Mouse (Mus musculus): ENCODE measurements at regions not wholly inside any gene's neighbourhood (a gene's known extent, or its start where the extent isn't known, plus 50 kb on each side); places are given as distances from the start of the nearest gene placed in this dataset.

GRCm38 (mm10) chr15:72359636-72360035 lies 1474.7 kb upstream of the Gm6569 start:
- WGBS, result 84% methylated on average over 6 of the region's 6 CpGs
- Histone ChIP-seq H3K4me2 (ENCODE audit: low read length) (no peak overlapping the region), H3K4me3 (replicated peaks; ENCODE audit: low read depth, low read length) (no peak overlapping the region), H3K9me3 (replicated peaks; ENCODE audit: low read length) (no peaks in the 10 kb centered on the region), H3K27me3 (ENCODE audit: insufficient read depth, low read length) (no peaks in the 10 kb centered on the region), H3K4me1 (replicated peaks; ENCODE audit: insufficient read depth, low read length) (no peaks in the 10 kb centered on the region), H3K9ac (ENCODE audit: low read depth, low read length) (no peak overlapping the region), H3K36me3 (ENCODE audit: insufficient read depth, low read length) (no peaks in the 10 kb centered on the region), H3K27ac (no peak overlapping the region)
- no peak for TF ChIP-seq CTCF (IDR thresholded peaks at IDR 0.05; ENCODE audit: low read depth)
- ATAC-seq (replicated peaks; ENCODE audit: low FRiP score, low read depth), result no peak
- DNase-seq (ENCODE audit: low spot score), result no peak

GRCm38 (mm10) chr15:72360049-72360448 lies 1474.3 kb upstream of the Gm6569 start:
- DNase-seq (ENCODE audit: low spot score) (no peak), ATAC-seq (replicated peaks; ENCODE audit: low FRiP score, low read depth) (no peak)
- Histone ChIP-seq H3K36me3 (ENCODE audit: insufficient read depth, low read length) (no peaks in the 10 kb centered on the region), H3K27me3 (ENCODE audit: insufficient read depth, low read length) (no peaks in the 10 kb centered on the region), H3K4me2 (ENCODE audit: low read length) (no peak overlapping the region), H3K9ac (ENCODE audit: low read depth, low read length) (no peak overlapping the region), H3K4me1 (replicated peaks; ENCODE audit: insufficient read depth, low read length) (no peaks in the 10 kb centered on the region), H3K27ac (no peak overlapping the region), H3K4me3 (replicated peaks; ENCODE audit: low read depth, low read length) (no peak overlapping the region), H3K9me3 (replicated peaks; ENCODE audit: low read length) (no peaks in the 10 kb centered on the region)
- no peak for TF ChIP-seq CTCF (IDR thresholded peaks at IDR 0.05; ENCODE audit: low read depth)
- WGBS, result 93% methylated on average over 3 of the region's 3 CpGs

GRCm38 (mm10) chr15:72360463-72361030 lies 1473.8 kb upstream of the Gm6569 start:
- Histone ChIP-seq H3K27me3 (ENCODE audit: insufficient read depth, low read length) (no peaks in the 10 kb centered on the region), H3K4me1 (replicated peaks; ENCODE audit: insufficient read depth, low read length) (no peaks in the 10 kb centered on the region), H3K9ac (ENCODE audit: low read depth, low read length) (no peak overlapping the region), H3K27ac (no peak overlapping the region), H3K4me2 (ENCODE audit: low read length) (no peak overlapping the region), H3K9me3 (replicated peaks; ENCODE audit: low read length) (no peaks in the 10 kb centered on the region), H3K4me3 (replicated peaks; ENCODE audit: low read depth, low read length) (no peak overlapping the region), H3K36me3 (ENCODE audit: insufficient read depth, low read length) (no peaks in the 10 kb centered on the region)
- ATAC-seq (replicated peaks; ENCODE audit: low FRiP score, low read depth), result no peak
- 93% methylated on average over 4 of the region's 4 CpGs for WGBS
- TF ChIP-seq CTCF (IDR thresholded peaks at IDR 0.05; ENCODE audit: low read depth), result no peak
- DNase-seq (ENCODE audit: low spot score), result no peak

- DNase-seq (ENCODE audit: low spot score) (no peak), ATAC-seq (replicated peaks; ENCODE audit: low FRiP score, low read depth) (no peak)
- Histone ChIP-seq H3K36me3 (ENCODE audit: insufficient read depth, low read length) (no peaks in the 10 kb centered on the region), H3K9me3 (replicated peaks; ENCODE audit: low read length) (no peaks in the 10 kb centered on the region), H3K4me3 (replicated peaks; ENCODE audit: low read depth, low read length) (no peak overlapping the region), H3K27me3 (ENCODE audit: insufficient read depth, low read length) (no peaks in the 10 kb centered on the region), H3K9ac (ENCODE audit: low read depth, low read length) (no peak overlapping the region), H3K4me1 (replicated peaks; ENCODE audit: insufficient read depth, low read length) (no peaks in the 10 kb centered on the region), H3K27ac (no peak overlapping the region), H3K4me2 (ENCODE audit: low read length) (no peak overlapping the region)
- WGBS, result 87% methylated on average over 4 of the region's 4 CpGs
- no peak for TF ChIP-seq CTCF (IDR thresholded peaks at IDR 0.05; ENCODE audit: low read depth)
Measured at GRCm38 (mm10) chr15:72373041-72373440, 1461.3 kb upstream of the Gm6569 start.

GRCm38 (mm10) chr15:72377201-72377600 lies 1457.2 kb upstream of the Gm6569 start:
- Histone ChIP-seq H3K4me2 (ENCODE audit: low read length) (no peak overlapping the region), H3K9ac (ENCODE audit: low read depth, low read length) (no peak overlapping the region), H3K27me3 (ENCODE audit: insufficient read depth, low read length) (no peaks in the 10 kb centered on the region), H3K36me3 (ENCODE audit: insufficient read depth, low read length) (no peaks in the 10 kb centered on the region), H3K9me3 (replicated peaks; ENCODE audit: low read length) (no peaks in the 10 kb centered on the region), H3K27ac (no peak overlapping the region), H3K4me3 (replicated peaks; ENCODE audit: low read depth, low read length) (no peak overlapping the region), H3K4me1 (replicated peaks; ENCODE audit: insufficient read depth, low read length) (no peaks in the 10 kb centered on the region)
- ATAC-seq (replicated peaks; ENCODE audit: low FRiP score, low read depth) (no peak), DNase-seq (ENCODE audit: low spot score) (no peak)
- TF ChIP-seq CTCF (IDR thresholded peaks at IDR 0.05; ENCODE audit: low read depth), result no peak

- no peaks in the 10 kb centered on the region for H3K9me3 ChIP-seq (replicated peaks; ENCODE audit: low read length)
- H3K27me3 ChIP-seq (ENCODE audit: insufficient read depth, low read length), result no peaks in the 10 kb centered on the region
- no peak for TF ChIP-seq CTCF (IDR thresholded peaks at IDR 0.05; ENCODE audit: low read depth)
- ATAC-seq (replicated peaks; ENCODE audit: low FRiP score, low read depth), result no peak
- no peak overlapping the region for H3K27ac ChIP-seq
- H3K4me1 ChIP-seq (replicated peaks; ENCODE audit: insufficient read depth, low read length), result no peaks in the 10 kb centered on the region
- H3K4me3 ChIP-seq (replicated peaks; ENCODE audit: low read depth, low read length), result no peak overlapping the region
- H3K9ac ChIP-seq (ENCODE audit: low read depth, low read length), result no peak overlapping the region
- WGBS, result 48% methylated on average over 4 of the region's 4 CpGs
- H3K36me3 ChIP-seq (ENCODE audit: insufficient read depth, low read length), result no peaks in the 10 kb centered on the region
- DNase-seq (ENCODE audit: low spot score), result no peak
- H3K4me2 ChIP-seq (ENCODE audit: low read length), result no peak overlapping the region
Measured at GRCm38 (mm10) chr15:72379291-72379690, 1455.1 kb upstream of the Gm6569 start.

- Histone ChIP-seq H3K27ac (no peak overlapping the region), H3K36me3 (ENCODE audit: insufficient read depth, low read length) (no peaks in the 10 kb centered on the region), H3K4me2 (ENCODE audit: low read length) (no peak overlapping the region), H3K9ac (ENCODE audit: low read depth, low read length) (no peak overlapping the region), H3K4me1 (replicated peaks; ENCODE audit: insufficient read depth, low read length) (no peaks in the 10 kb centered on the region), H3K27me3 (ENCODE audit: insufficient read depth, low read length) (no peaks in the 10 kb centered on the region), H3K4me3 (replicated peaks; ENCODE audit: low read depth, low read length) (no peak overlapping the region), H3K9me3 (replicated peaks; ENCODE audit: low read length) (no peaks in the 10 kb centered on the region)
- WGBS, result 81% methylated on average over 8 of the region's 8 CpGs
- ATAC-seq (replicated peaks; ENCODE audit: low FRiP score, low read depth), result no peak
- DNase-seq (ENCODE audit: low spot score), result no peak
- no peak for TF ChIP-seq CTCF (IDR thresholded peaks at IDR 0.05; ENCODE audit: low read depth)
Measured at GRCm38 (mm10) chr15:72381164-72381563, 1453.2 kb upstream of the Gm6569 start.

Measured in kidney, postnatal 0 days (tissue).